Mouse (Mus musculus) central nervous system, embryonic 14 days (tissue): ENCODE data around the gene Tmem47. TPM values are rescaled to one million over a fixed set of nuclear protein-coding genes. Genes with fewer than 3 reads are reported as not detected.

Experiments
- polyA plus RNA-seq: library from polyadenylated mRNA; depleted of rRNA; stranded (reverse); fragments of >200 nt; gene quantifications from 2 replicates; pipeline ENCODE4 v1.2.3, GENCODE M21; 2012; rRNA removed

Gene Tmem47
- polyA plus RNA-seq: 18.4 and 20.0 TPM in 2 replicates

DNA sequence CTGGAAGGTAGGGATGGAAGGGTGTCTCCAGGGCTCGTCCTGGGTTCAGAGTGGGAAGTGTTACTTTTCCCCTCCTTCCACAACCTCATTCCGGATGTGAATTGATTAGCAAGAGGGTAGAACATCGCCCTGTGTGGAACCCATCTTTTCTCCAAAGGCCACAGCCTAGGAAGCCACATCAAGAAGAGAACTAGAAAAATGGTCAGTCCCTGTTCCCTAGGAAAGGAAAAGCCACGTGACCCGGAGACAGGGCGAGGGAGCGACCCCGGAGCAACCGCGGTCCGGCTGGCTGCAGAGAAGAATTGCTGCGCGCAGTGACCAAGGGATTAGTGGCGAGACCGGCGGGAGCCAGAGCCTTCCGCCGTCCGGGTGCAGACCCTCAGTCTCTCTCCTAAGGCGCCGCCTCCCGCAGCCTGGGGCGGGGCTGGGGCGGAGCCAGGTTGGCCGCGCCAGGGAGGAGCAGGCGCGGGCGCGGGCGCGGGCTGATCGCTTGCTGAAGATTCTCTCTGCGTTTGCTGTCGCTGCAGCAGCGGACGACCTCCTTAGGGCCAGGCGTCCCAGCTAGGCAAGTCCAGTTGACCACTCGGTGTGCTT is at the start of gene Tmem47:
Gene Tmem47 (plus strand): TSS at position 489 of the 594 bp plus-strand sequence.

